Comparison of ENCODE assay signal across 8 mouse cellular contexts in genomic region chr11:101083083-101083697, GRCm38 (mm10). TPM values are rescaled to one million over a fixed set of nuclear protein-coding genes. Genes with fewer than 3 reads are reported as not detected.
DNase-seq lines count a peak whose midpoint lies in the region; ATAC-seq and TF ChIP-seq lines count a peak whose summit lies in the region.

No protein-coding gene starts in this region.

- H3K79me2 ChIP-seq in MEL (ENCODE audit: control insufficient read depth, insufficient read depth, low read length, poor library complexity) = peaks cover 22% of the 10 kb centered on the region

- H3K36me3 ChIP-seq in MEL (ENCODE audit: control insufficient read depth in 1 of 2, insufficient read depth in 2 of 2, low read length in 2 of 2) = peaks cover 0 to 18% of the 10 kb centered on the region in 2 experiments; a peak in 2 of 4 replicates
- H3K36me3 ChIP-seq in hindbrain, embryonic 10.5 days = peaks cover 19% of the 10 kb centered on the region
- H3K36me3 ChIP-seq in limb, embryonic 13.5 days = peaks cover 15% of the 10 kb centered on the region

- peak overlapping the region; percentile 91 for H3K4me2 ChIP-seq in limb, embryonic 13.5 days (replicated peaks)

- peak overlapping the region; percentile 97 for H3K27ac ChIP-seq in gastrocnemius, adult 2 months
- peak overlapping the region; percentile 87 for H3K27ac ChIP-seq in MEL (ENCODE audit: control insufficient read depth, low read depth, low read length)
- H3K27ac ChIP-seq in hindbrain, embryonic 10.5 days = peak overlapping the region; percentile 91
- H3K27ac ChIP-seq in limb, embryonic 13.5 days = peak overlapping the region; percentile 85
- peak overlapping the region; percentile 58 for H3K27ac ChIP-seq in olfactory bulb, adult 2 months (ENCODE audit: insufficient read depth, low read depth, low read length)

- DNase-seq in gastrocnemius, adult 2 months = no peak
- DNase-seq in gastrocnemius, postnatal 36 days = no peak
- DNase-seq in MEL (ENCODE audit: low read depth, low spot score) = no peak
- no peak for DNase-seq in hindbrain, embryonic 10.5 days (ENCODE audit: low spot score)
- no peak for DNase-seq in gastrocnemius, adult 18-20 months (ENCODE audit: low spot score)
- DNase-seq in frontal cortex, postnatal 25 days (ENCODE audit: low spot score in 2 of 2) = no peak

- peak overlapping the region; percentile 90 for H3K9ac ChIP-seq in MEL (ENCODE audit: control insufficient read depth, low read depth, low read length, poor library complexity, severe bottlenecking)
- peak overlapping the region; percentile 85 for H3K9ac ChIP-seq in limb, embryonic 13.5 days

- ATAC-seq in limb, embryonic 13.5 days (ENCODE audit: low FRiP score, low read depth) = no peak

- 36% methylated on average over 19 of the region's 19 CpGs for WGBS in hindbrain, embryonic 10.5 days
- 30% methylated on average over 19 of the region's 19 CpGs for WGBS in limb, embryonic 13.5 days
- WGBS in olfactory bulb, adult 2 months = 25% methylated on average over 19 of the region's 19 CpGs

- H3K4me3 ChIP-seq in gastrocnemius, adult 2 months = peak overlapping the region; percentile 78
- peak overlapping the region; percentile 77 to 82 for H3K4me3 ChIP-seq in MEL (ENCODE audit: control insufficient read depth in 1 of 2, insufficient read depth in 1 of 2, low read depth in 2 of 2, low read length in 2 of 2)
- H3K4me3 ChIP-seq in hindbrain, embryonic 10.5 days = peak overlapping the region; percentile 87
- H3K4me3 ChIP-seq in limb, embryonic 13.5 days = peak overlapping the region; percentile 89
- peak overlapping the region; percentile 77 for H3K4me3 ChIP-seq in olfactory bulb, adult 2 months (ENCODE audit: insufficient read depth, low read depth, low read length)

- no peaks in the 10 kb centered on the region for H3K9me3 ChIP-seq in MEL (replicated peaks; ENCODE audit: insufficient read depth, low read length)
- H3K9me3 ChIP-seq in hindbrain, embryonic 10.5 days = no peaks in the 10 kb centered on the region
- H3K9me3 ChIP-seq in limb, embryonic 13.5 days = no peaks in the 10 kb centered on the region

- peaks cover 6 to 24% of the 10 kb centered on the region in 2 experiments for H3K4me1 ChIP-seq in MEL (ENCODE audit: control insufficient read depth in 1 of 2, insufficient read depth in 2 of 2, low read length in 2 of 2)
- peaks cover 64% of the 10 kb centered on the region for H3K4me1 ChIP-seq in hindbrain, embryonic 10.5 days (replicated peaks)
- H3K4me1 ChIP-seq in limb, embryonic 13.5 days = peaks cover 45% of the 10 kb centered on the region
- peaks cover 22% of the 10 kb centered on the region for H3K4me1 ChIP-seq in olfactory bulb, adult 2 months (ENCODE audit: control insufficient read depth, insufficient read depth, low read length)

- TF ChIP-seq EP300 in MEL (IDR thresholded peaks at IDR 0.05; ENCODE audit: low read depth in 1 of 2, low read length in 2 of 2) = no peak

- intact Hi-C loops in gastrocnemius, adult 2 months (cut with DNase I) = loop anchor here (5.0 kb wide), 1 partner anchor 94 kb away; the partner anchor contains the start of gene Ccr10
- intact Hi-C loops in gastrocnemius, postnatal 36 days (cut with DNase I) = no loop called here

- no peaks in the 10 kb centered on the region for H3K27me3 ChIP-seq in MEL (ENCODE audit: control insufficient read depth in 1 of 2, insufficient read depth in 2 of 2, low read length in 2 of 2)
- peaks cover 37% of the 10 kb centered on the region for H3K27me3 ChIP-seq in hindbrain, embryonic 10.5 days (ENCODE audit: insufficient read depth, poor library complexity, severe bottlenecking)
- peaks cover 37% of the 10 kb centered on the region for H3K27me3 ChIP-seq in limb, embryonic 13.5 days

- no peak for TF ChIP-seq CTCF in gastrocnemius, adult 2 months (IDR thresholded peaks at IDR 0.05)
- no peak for TF ChIP-seq CTCF in MEL (IDR thresholded peaks at IDR 0.05 in 2 of 3, conservative IDR thresholded peaks at IDR 0.05 in 1 of 3; ENCODE audit: control insufficient read depth in 1 of 3, insufficient read depth in 1 of 3, low read depth in 2 of 3, low read length in 3 of 3, poor library complexity in 1 of 3, severe bottlenecking in 1 of 3)
- TF ChIP-seq CTCF in olfactory bulb, adult 2 months (IDR thresholded peaks at IDR 0.05; ENCODE audit: insufficient read depth, low read depth, low read length) = no peak

- TF ChIP-seq RAD21 in MEL (IDR thresholded peaks at IDR 0.05; ENCODE audit: low read depth, low read length) = no peak

- no peak for TF ChIP-seq POLR2A in MEL (IDR thresholded peaks at IDR 0.05; ENCODE audit: control insufficient read depth in 1 of 2, insufficient read depth in 1 of 2, low read depth in 1 of 2, low read length in 2 of 2, poor library complexity in 1 of 2)
- TF ChIP-seq POLR2A in olfactory bulb, adult 2 months (IDR thresholded peaks at IDR 0.05; ENCODE audit: insufficient read depth, low read depth, low read length) = no peak

TF ChIP-seq in MEL, 35 proteins besides CTCF, POLR2A, EP300 and RAD21:
- TF ChIP-seq POLR2AphosphoS5 (IDR thresholded peaks at IDR 0.05; ENCODE audit: borderline replicate concordance, low read depth, low read length) (no peak), UBTF (IDR thresholded peaks at IDR 0.05; ENCODE audit: borderline replicate concordance, insufficient read depth, low read depth, low read length) (no peak)

RNA-seq across cellular contexts. Expression of gene Coasy, which starts 0.8 kb away (rescaled TPM):
- total RNA-seq in gastrocnemius, adult 2 months (2021) = 1 to 10 TPM; 7.1 to 9.8 TPM
- total RNA-seq in gastrocnemius, postnatal 36 days (2021) = 1 to 10 TPM; 8.0 to 8.9 TPM
- total RNA-seq in MEL (2012; rRNA removed) = 34.8 and 42.9 TPM in 2 replicates
- 10 to 100 TPM in 1 of 2 experiments, not detected in 1; 44.2 TPM for polyA plus RNA-seq in MEL (2012; ENCODE audit: insufficient read depth in 1 of 2, insufficient read length in 2 of 2, low read depth in 1 of 2, low replicate concordance in 2 of 2, missing spikeins in 1 of 2)
- 53.1 and 59.6 TPM in 2 replicates for polyA plus RNA-seq in hindbrain, embryonic 10.5 days (2016; fragmentation: Nextera tagmentation; extraction: Ambion mirVana)
- polyA plus RNA-seq in limb, embryonic 13.5 days (2015; fragmentation: Nextera tagmentation; extraction: Ambion mirVana) = 38.1 and 41.6 TPM in 2 replicates
- not detected in 2 replicates for polyA plus RNA-seq in olfactory bulb, adult 2 months (2012; ENCODE audit: insufficient read depth, insufficient read length, low replicate concordance, missing spikeins)
- total RNA-seq in gastrocnemius, adult 18-20 months (2021) = 1 to 10 TPM; 7.3 to 7.7 TPM

RNA-seq across cellular contexts. Expression of gene Mlx, which starts 3.9 kb away (rescaled TPM):
- total RNA-seq in gastrocnemius, adult 2 months (2021) = 10 to 100 TPM; 12.5 to 14.4 TPM
- 10 to 100 TPM in 1 of 2 experiments, 1 to 10 TPM in 1; 8.8 to 12.4 TPM for total RNA-seq in gastrocnemius, postnatal 36 days (2021)
- total RNA-seq in MEL (2012; rRNA removed) = 70.8 and 75.9 TPM in 2 replicates
- 10 to 100 TPM in 1 of 2 experiments, not detected in 1; 57.5 TPM for polyA plus RNA-seq in MEL (2012; ENCODE audit: insufficient read depth in 1 of 2, insufficient read length in 2 of 2, low read depth in 1 of 2, low replicate concordance in 2 of 2, missing spikeins in 1 of 2)
- polyA plus RNA-seq in hindbrain, embryonic 10.5 days (2016; fragmentation: Nextera tagmentation; extraction: Ambion mirVana) = 44.7 and 49.7 TPM in 2 replicates
- 44.1 and 50.5 TPM in 2 replicates for polyA plus RNA-seq in limb, embryonic 13.5 days (2015; fragmentation: Nextera tagmentation; extraction: Ambion mirVana)
- not detected in 2 replicates for polyA plus RNA-seq in olfactory bulb, adult 2 months (2012; ENCODE audit: insufficient read depth, insufficient read length, low replicate concordance, missing spikeins)
- total RNA-seq in gastrocnemius, adult 18-20 months (2021) = 10 to 100 TPM; 12.3 to 14.4 TPM

RNA-seq across cellular contexts. Expression of gene Hsd17b1, which starts 5.0 kb away (rescaled TPM):
- total RNA-seq in gastrocnemius, adult 2 months (2021) = under 1 TPM in 1 of 2 experiments, not detected in 1; 0.18 TPM
- not detected for total RNA-seq in gastrocnemius, postnatal 36 days (2021)
- not detected in 2 replicates for total RNA-seq in MEL (2012; rRNA removed)
- polyA plus RNA-seq in MEL (2012; ENCODE audit: insufficient read depth in 1 of 2, insufficient read length in 2 of 2, low read depth in 1 of 2, low replicate concordance in 2 of 2, missing spikeins in 1 of 2) = not detected
- polyA plus RNA-seq in hindbrain, embryonic 10.5 days (2016; fragmentation: Nextera tagmentation; extraction: Ambion mirVana) = 0.14 TPM in 1 of 2 replicates, not detected in the other
- 0.28 TPM in 1 of 2 replicates, not detected in the other for polyA plus RNA-seq in limb, embryonic 13.5 days (2015; fragmentation: Nextera tagmentation; extraction: Ambion mirVana)
- polyA plus RNA-seq in olfactory bulb, adult 2 months (2012; ENCODE audit: insufficient read depth, insufficient read length, low replicate concordance, missing spikeins) = not detected in 2 replicates
- under 1 TPM; 0.16 to 0.33 TPM for total RNA-seq in gastrocnemius, adult 18-20 months (2021)

RNA-seq across cellular contexts. Expression of gene Psmc3ip, which starts 12.0 kb away (rescaled TPM):
- 1 to 10 TPM; 1.5 to 2.2 TPM for total RNA-seq in gastrocnemius, adult 2 months (2021)
- 1 to 10 TPM; 1.6 to 2.1 TPM for total RNA-seq in gastrocnemius, postnatal 36 days (2021)
- total RNA-seq in MEL (2012; rRNA removed) = 9.1 and 14.5 TPM in 2 replicates
- polyA plus RNA-seq in MEL (2012; ENCODE audit: insufficient read depth in 1 of 2, insufficient read length in 2 of 2, low read depth in 1 of 2, low replicate concordance in 2 of 2, missing spikeins in 1 of 2) = 1 to 10 TPM in 1 of 2 experiments, not detected in 1; 8.2 TPM
- polyA plus RNA-seq in hindbrain, embryonic 10.5 days (2016; fragmentation: Nextera tagmentation; extraction: Ambion mirVana) = 59.7 and 72.5 TPM in 2 replicates
- polyA plus RNA-seq in limb, embryonic 13.5 days (2015; fragmentation: Nextera tagmentation; extraction: Ambion mirVana) = 43.0 and 44.5 TPM in 2 replicates
- not detected in 2 replicates for polyA plus RNA-seq in olfactory bulb, adult 2 months (2012; ENCODE audit: insufficient read depth, insufficient read length, low replicate concordance, missing spikeins)
- total RNA-seq in gastrocnemius, adult 18-20 months (2021) = 1 to 10 TPM; 1.7 to 2.0 TPM

RNA-seq across cellular contexts. Expression of gene Naglu, which starts 13.4 kb away (rescaled TPM):
- 1 to 10 TPM; 3.3 to 4.1 TPM for total RNA-seq in gastrocnemius, adult 2 months (2021)
- 1 to 10 TPM; 3.2 to 3.5 TPM for total RNA-seq in gastrocnemius, postnatal 36 days (2021)
- 1.1 and 1.5 TPM in 2 replicates for total RNA-seq in MEL (2012; rRNA removed)
- polyA plus RNA-seq in MEL (2012; ENCODE audit: insufficient read depth in 1 of 2, insufficient read length in 2 of 2, low read depth in 1 of 2, low replicate concordance in 2 of 2, missing spikeins in 1 of 2) = 1 to 10 TPM in 1 of 2 experiments, not detected in 1; 3.1 TPM
- polyA plus RNA-seq in hindbrain, embryonic 10.5 days (2016; fragmentation: Nextera tagmentation; extraction: Ambion mirVana) = 11.2 and 12.9 TPM in 2 replicates
- polyA plus RNA-seq in limb, embryonic 13.5 days (2015; fragmentation: Nextera tagmentation; extraction: Ambion mirVana) = 9.4 and 9.8 TPM in 2 replicates
- not detected in 2 replicates for polyA plus RNA-seq in olfactory bulb, adult 2 months (2012; ENCODE audit: insufficient read depth, insufficient read length, low replicate concordance, missing spikeins)
- total RNA-seq in gastrocnemius, adult 18-20 months (2021) = 1 to 10 TPM; 3.9 TPM
